Mouse (Mus musculus): ENCODE measurements at regions not wholly inside any gene's neighbourhood (a gene's known extent, or its start where the extent isn't known, plus 50 kb on each side); places are given as distances from the start of the nearest gene placed in this dataset.
A peak's percentile ranks its signal among the peaks of the same experiment; 100 is the strongest.

GRCm38 (mm10) chr12:35640911-35641345, 106.1 kb upstream of the Ahr start:
- peak; percentile 20 to 22 for DNase-seq (ENCODE audit: low spot score in 2 of 2)

- no peak for DNase-seq (ENCODE audit: low spot score in 2 of 2)
Observed at GRCm38 (mm10) chr12:35623484-35623883, 88.6 kb upstream of the Ahr start.

- DNase-seq (ENCODE audit: low spot score in 2 of 2): no peak
Observed at GRCm38 (mm10) chr12:35614885-35615284, 80.0 kb upstream of the Ahr start.

GRCm38 (mm10) chr12:35607652-35608051, 72.8 kb upstream of the Ahr start:
- DNase-seq (ENCODE audit: low spot score in 2 of 2): no peak

GRCm38 (mm10) chr12:35603742-35604141, 68.9 kb upstream of the Ahr start:
- no peak for DNase-seq (ENCODE audit: low spot score in 2 of 2)

GRCm38 (mm10) chr12:35602589-35602988, 67.8 kb upstream of the Ahr start:
- no peak for DNase-seq (ENCODE audit: low spot score in 2 of 2)

- no peak for DNase-seq (ENCODE audit: low spot score in 2 of 2)
Observed at GRCm38 (mm10) chr12:35598298-35598697, 63.5 kb upstream of the Ahr start.

GRCm38 (mm10) chr12:35592866-35593265, 58.0 kb upstream of the Ahr start:
- no peak for DNase-seq (ENCODE audit: low spot score in 2 of 2)

Measured in spleen, postnatal 36 days (tissue).